Mouse (Mus musculus) lung, adult 2 months (tissue): ENCODE results near the gene Zfp791.

Experiments used
- CTCF ChIP-seq: fragments of 200-500 bp; IDR thresholded peaks from 2 replicates; pipeline ENCODE4 v1.5.1; 2011; ENCODE audit warnings: mild to moderate bottlenecking, low read length, control low read depth; ENCODE audit not compliant: insufficient read depth
- POLR2A ChIP-seq: fragments of 200-500 bp; IDR thresholded peaks from 2 replicates; pipeline ENCODE4 v1.6.1; 2011; ENCODE audit warnings: low read depth, mild to moderate bottlenecking, control low read depth, low read length, borderline replicate concordance; ENCODE audit errors: extremely low read depth

DNA sequence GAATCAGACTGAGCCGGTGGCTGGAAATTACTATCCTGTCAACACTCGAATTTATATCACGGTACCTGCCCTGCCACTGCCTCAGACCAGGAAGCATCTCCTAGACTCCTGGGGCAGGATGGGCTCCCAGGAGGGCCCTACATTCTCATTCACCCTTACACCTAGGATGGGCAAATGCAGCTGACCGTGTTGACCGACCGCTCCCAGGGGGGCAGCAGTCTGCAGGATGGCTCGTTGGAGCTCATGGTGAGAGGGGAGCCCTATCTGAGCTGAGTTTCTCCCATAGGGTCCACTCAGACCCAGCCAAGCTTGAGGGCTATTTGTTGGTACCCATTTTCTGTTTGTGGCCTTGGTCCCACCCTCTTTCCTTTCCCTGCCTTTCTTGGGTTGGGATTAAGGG is 27.3 kb downstream of the Zfp791 start:
- TF ChIP-seq CTCF (no peak), POLR2A (no peak)
